8 mouse cellular contexts compared by ENCODE assay signal in the genomic region with DNA sequence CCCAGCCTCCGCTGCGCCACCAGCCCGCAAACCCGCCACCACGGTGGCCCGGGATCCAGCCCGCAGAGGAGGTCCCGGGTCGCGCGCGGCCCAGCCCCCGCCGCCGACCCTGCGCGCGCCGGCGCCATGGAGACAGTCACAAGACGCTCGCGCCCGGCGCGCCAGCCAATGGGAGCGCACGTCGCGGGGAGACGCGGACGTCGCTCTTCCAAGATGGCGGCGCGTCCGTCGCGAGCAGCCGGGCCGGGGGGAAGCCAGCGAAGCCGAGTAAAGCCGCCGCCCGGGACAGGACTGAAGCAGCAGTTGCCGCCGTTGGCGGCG. TPM values are rescaled to one million over a fixed set of nuclear protein-coding genes. Genes with fewer than 3 reads are reported as not detected.
DNase-seq lines count a peak whose midpoint lies in the region; ATAC-seq and TF ChIP-seq lines count a peak whose summit lies in the region.

Gene Snx13, plus strand, starts transcription at position 188 of the 321 bp plus-strand sequence.

- intact Hi-C loops in left cerebral cortex, postnatal 10 days (cut with DNase I), result no loop called here

- H3K4me3 ChIP-seq in cortical plate, adult 2 months (ENCODE audit: insufficient read depth, low read length), result peak within 1 kb of the TSS; percentile 73

- peaks cover 8% of the 10 kb centered on the region for H3K4me1 ChIP-seq in cortical plate, adult 2 months (ENCODE audit: control insufficient read depth, insufficient read depth, low read length)

- peak; percentile 84 for DNase-seq in adipocyte (ENCODE audit: low spot score)
- peak; percentile 90 for DNase-seq in gastrocnemius, postnatal 10 days
- DNase-seq in left cerebral cortex, postnatal 10 days (ENCODE audit: extremely low spot score in 1 of 2, low spot score in 2 of 2), result peak; percentile 83 to 96
- peak; percentile 95 for DNase-seq in right cerebral cortex, postnatal 10 days (ENCODE audit: low spot score in 2 of 2)
- peak; percentile 84 for DNase-seq in urinary bladder, postnatal 25 days (ENCODE audit: low spot score)

- ATAC-seq in inflammation-experienced regulatory T-cells, adult 6 months, result peak; percentile 89
- ATAC-seq in megakaryocyte progenitor cell, adult 5-6 weeks (replicated peaks; ENCODE audit: poor library complexity), result peak; percentile 88

- peak; percentile 54; the same call in 1 of the 2 replicates for TF ChIP-seq POLR2A in cortical plate, adult 2 months (IDR thresholded peaks at IDR 0.05; ENCODE audit: extremely low read depth, insufficient read depth, low read length)

- TF ChIP-seq CTCF in cortical plate, adult 2 months (IDR thresholded peaks at IDR 0.05; ENCODE audit: extremely low read depth, insufficient read depth, low read length), result no peak

- peak within 1 kb of the TSS; percentile 100 for H3K27ac ChIP-seq in cortical plate, adult 2 months (ENCODE audit: insufficient read depth, low read length)

RNA-seq across cellular contexts. Expression of gene Snx13, which starts in this region (rescaled TPM):
- 23.9 and 24.9 TPM in 2 replicates for polyA plus RNA-seq in cortical plate, adult 2 months (2012; rRNA removed)
- 10 to 100 TPM; 33.3 to 35.1 TPM for total RNA-seq in gastrocnemius, postnatal 10 days (2021)
- polyA plus RNA-seq in inflammation-experienced regulatory T-cells, adult 6 months (2017; shearing (Covaris generic)), result 10 to 100 TPM; 16.6 to 23.3 (median 18.9) TPM
- 10 to 100 TPM; 51.8 to 54.6 TPM for total RNA-seq in left cerebral cortex, postnatal 10 days (2021)
- 16.9 and 20.6 TPM in 2 replicates for total RNA-seq in megakaryocyte progenitor cell, adult 5-6 weeks (2015)
- total RNA-seq in megakaryocyte progenitor cell, adult 5-6 weeks (2017), result 23.2 and 42.2 TPM in 2 replicates

Comparison
In these comparisons a context has a peak if more than half of its experiments do, and no peak if none do; other contexts are left out.
1. Peak in every context shown above with its lines: DNase-seq, ATAC-seq, H3K4me3 ChIP-seq and H3K27ac ChIP-seq.